Mouse (Mus musculus) MEL (cell line): Measurements from ENCODE around the gene Tshz2. TPM values are rescaled to one million over a fixed set of nuclear protein-coding genes. Genes with fewer than 3 reads are reported as not detected.

Source experiments
- DNase-seq: peaks from one replicate; pipeline ENCODE4 v3.0.0; 2011; ENCODE audit warnings: low read depth, low spot score
- H3K27ac ChIP-seq: 2 replicates; pipeline ENCODE4 v1.5.1; 2012; ENCODE audit warnings: low read depth, mild to moderate bottlenecking, control low read depth, low read length, moderate library complexity; ENCODE audit not compliant: control insufficient read depth
- H3K27me3 ChIP-seq, 2 experiments: fragments of 150-350 bp in 1 of 2; sonication (generic) in 1 of 2; 2 replicates each; pipeline ENCODE4 v1.6.1; 2012; ENCODE audit warnings: low read length in 2 of 2, mild to moderate bottlenecking in 2 of 2, improper control_type of control experiment in 1 of 2, moderate library complexity in 1 of 2; ENCODE audit not compliant: insufficient read depth in 2 of 2, control insufficient read depth in 1 of 2
- H3K36me3 ChIP-seq, 2 experiments: 2 replicates each; pipeline ENCODE4 v1.6.1; 2012 to 2014; ENCODE audit warnings: low read length in 2 of 2, improper control_type of control experiment in 1 of 2, inconsistent platforms in 1 of 2, mild to moderate bottlenecking in 1 of 2; ENCODE audit not compliant: insufficient read depth in 2 of 2, control insufficient read depth in 1 of 2
- H3K4me1 ChIP-seq, 2 experiments: fragments of 150-350 bp in 1 of 2; sonication (generic) in 1 of 2; 2 replicates each; pipeline ENCODE4 v1.6.1; 2012; ENCODE audit warnings: low read length in 2 of 2, improper control_type of control experiment in 1 of 2, mild to moderate bottlenecking in 1 of 2; ENCODE audit not compliant: insufficient read depth in 2 of 2, control insufficient read depth in 1 of 2
- H3K4me3 ChIP-seq, 2 experiments: fragments of 150-350 bp in 1 of 2; sonication (generic) in 1 of 2; 2 replicates each; pipeline ENCODE4 v1.5.1; 2012; ENCODE audit warnings: low read depth in 2 of 2, low read length in 2 of 2, mild to moderate bottlenecking in 2 of 2, moderate library complexity in 2 of 2, control low read depth in 1 of 2, improper control_type of control experiment in 1 of 2; ENCODE audit not compliant: control insufficient read depth in 1 of 2, insufficient read depth in 1 of 2
- H3K79me2 ChIP-seq: 2 replicates; pipeline ENCODE4 v1.6.1; 2012; ENCODE audit warnings: mild to moderate bottlenecking, low read length, moderate library complexity; ENCODE audit not compliant: control insufficient read depth, poor library complexity, insufficient read depth
- H3K9ac ChIP-seq: 2 replicates; pipeline ENCODE4 v1.6.1; 2012; ENCODE audit warnings: low read depth, mild to moderate bottlenecking, control low read depth, low read length, moderate library complexity; ENCODE audit not compliant: control insufficient read depth, poor library complexity, severe bottlenecking
- H3K9me3 ChIP-seq: fragments of 150-350 bp; sonication (generic); replicated peaks from 2 replicates; pipeline ENCODE4 v1.6.1; 2012; ENCODE audit warnings: mild to moderate bottlenecking, low read length, improper control_type of control experiment, moderate library complexity; ENCODE audit not compliant: insufficient read depth
- CHD1 ChIP-seq: IDR thresholded peaks from 2 replicates; pipeline ENCODE4 v1.6.1; 2012; ENCODE audit warnings: low read depth, mild to moderate bottlenecking, inconsistent platforms, low read length, improper control_type of control experiment
- CTCF ChIP-seq, 3 experiments: IDR thresholded peaks in 2 of 3; conservative IDR thresholded peaks in 1 of 3; 2 replicates each; pipeline ENCODE4 v1.5.1; 2011 to 2012; ENCODE audit warnings: low read length in 3 of 3, low read depth in 2 of 3, mild to moderate bottlenecking in 2 of 3, improper control_type of control experiment in 1 of 3, inconsistent platforms in 1 of 3, mixed read lengths in 1 of 3, moderate library complexity in 1 of 3; ENCODE audit not compliant: control insufficient read depth in 1 of 3, insufficient read depth in 1 of 3, poor library complexity in 1 of 3, severe bottlenecking in 1 of 3
- EP300 ChIP-seq, 2 experiments: IDR thresholded peaks; 2 replicates each; pipeline ENCODE4 v1.6.1; 2011; ENCODE audit warnings: improper control_type of control experiment in 2 of 2, low read length in 2 of 2, low read depth in 1 of 2, mild to moderate bottlenecking in 1 of 2
- GATA1 ChIP-seq: IDR thresholded peaks from 2 replicates; pipeline ENCODE4 v1.6.1; 2011; ENCODE audit warnings: low read depth, low read length, improper control_type of control experiment
- MAFK ChIP-seq: IDR thresholded peaks from 2 replicates; pipeline ENCODE4 v1.6.1; 2011; ENCODE audit warnings: low read depth, mild to moderate bottlenecking, low read length, improper control_type of control experiment, borderline replicate concordance
- MAZ ChIP-seq: IDR thresholded peaks from 2 replicates; pipeline ENCODE4 v1.6.1; 2012; ENCODE audit warnings: low read depth, mild to moderate bottlenecking, inconsistent platforms, low read length, improper control_type of control experiment
- MXI1 ChIP-seq: IDR thresholded peaks from 2 replicates; pipeline ENCODE4 v1.6.1; 2011; ENCODE audit warnings: mild to moderate bottlenecking, low read depth, low read length, improper control_type of control experiment
- MYC ChIP-seq: IDR thresholded peaks from 2 replicates; pipeline ENCODE4 v1.6.1; 2011; ENCODE audit warnings: low read depth, mild to moderate bottlenecking, low read length, improper control_type of control experiment, moderate library complexity
- NRF1 ChIP-seq: IDR thresholded peaks from 2 replicates; pipeline ENCODE4 v1.6.1; 2014; ENCODE audit warnings: low read depth, mild to moderate bottlenecking, inconsistent platforms, low read length, improper control_type of control experiment, moderate library complexity; ENCODE audit not compliant: poor library complexity, insufficient read depth, severe bottlenecking
- POLR2A ChIP-seq, 2 experiments: IDR thresholded peaks; 2 replicates each; pipeline ENCODE4 v1.6.1; 2011 to 2012; ENCODE audit warnings: low read length in 2 of 2, mild to moderate bottlenecking in 2 of 2, control low read depth in 1 of 2, improper control_type of control experiment in 1 of 2, low read depth in 1 of 2, moderate library complexity in 1 of 2; ENCODE audit not compliant: control insufficient read depth in 1 of 2, insufficient read depth in 1 of 2, poor library complexity in 1 of 2
- POLR2AphosphoS2 ChIP-seq: IDR thresholded peaks from 2 replicates; pipeline ENCODE4 v1.6.1; 2011; ENCODE audit warnings: low read length, improper control_type of control experiment
- POLR2AphosphoS5 ChIP-seq: IDR thresholded peaks from 2 replicates; pipeline ENCODE4 v1.6.1; 2012; ENCODE audit warnings: low read depth, borderline replicate concordance, mild to moderate bottlenecking, inconsistent platforms, low read length, moderate library complexity, mixed read lengths
- RAD21 ChIP-seq: IDR thresholded peaks from 2 replicates; pipeline ENCODE4 v1.6.1; 2011; ENCODE audit warnings: mild to moderate bottlenecking, low read depth, low read length, improper control_type of control experiment
- RCOR1 ChIP-seq: IDR thresholded peaks from 2 replicates; pipeline ENCODE4 v1.6.1; 2012; ENCODE audit warnings: low read depth, mild to moderate bottlenecking, inconsistent platforms, low read length, improper control_type of control experiment
- SIN3A ChIP-seq: IDR thresholded peaks from 2 replicates; pipeline ENCODE4 v1.6.1; 2012; ENCODE audit warnings: low read length, improper control_type of control experiment, inconsistent platforms
- SMC3 ChIP-seq: IDR thresholded peaks from 2 replicates; pipeline ENCODE4 v1.6.1; 2011; ENCODE audit warnings: low read depth, low read length, improper control_type of control experiment
- TAL1 ChIP-seq: IDR thresholded peaks from 2 replicates; pipeline ENCODE4 v1.6.1; 2012; ENCODE audit warnings: mild to moderate bottlenecking, inconsistent platforms, low read length, moderate library complexity, mixed read lengths
- USF1 ChIP-seq: IDR thresholded peaks from 2 replicates; pipeline ENCODE4 v1.6.1; 2014; ENCODE audit warnings: low read depth, mild to moderate bottlenecking, inconsistent platforms, low read length, improper control_type of control experiment, moderate library complexity
- USF2 ChIP-seq, 2 experiments: IDR thresholded peaks; 2 replicates each; pipeline ENCODE4 v1.6.1; 2011 to 2012; ENCODE audit warnings: improper control_type of control experiment in 2 of 2, low read length in 2 of 2, borderline replicate concordance in 1 of 2, inconsistent platforms in 1 of 2, low read depth in 1 of 2, mild to moderate bottlenecking in 1 of 2; ENCODE audit not compliant: insufficient read depth in 1 of 2
- ZC3H11A ChIP-seq: IDR thresholded peaks from 2 replicates; pipeline ENCODE4 v1.6.1; 2012; ENCODE audit warnings: low read depth, mild to moderate bottlenecking, inconsistent platforms, low read length, improper control_type of control experiment
- ZKSCAN1 ChIP-seq: IDR thresholded peaks from 2 replicates; pipeline ENCODE4 v1.6.1; 2012; ENCODE audit warnings: low read depth, mild to moderate bottlenecking, inconsistent platforms, low read length, improper control_type of control experiment, moderate library complexity
- polyA plus RNA-seq, 2 experiments: library from polyadenylated mRNA; stranded (reverse) in 1 of 2; unstranded in 1 of 2; fragments of >175 nt in 1 of 2; fragments of >200 nt in 1 of 2; gene quantifications; 2 replicates each; pipeline versions ENCODE4 v1.2.1 to v1.2.4; 2012; ENCODE audit warnings: low replicate concordance in 2 of 2, low read depth in 1 of 2; ENCODE audit not compliant: insufficient read length in 2 of 2, insufficient read depth in 1 of 2, missing spikeins in 1 of 2
- total RNA-seq: library from RNA; depleted of rRNA; stranded (reverse); fragments of 300-350 nt; gene quantifications from 2 replicates; pipeline ENCODE4 v1.2.3, GENCODE M21; 2012

Gene Tshz2
- total and polyA plus RNA-seq, 3 experiments = not detected

- Histone ChIP-seq H3K27me3 (no peaks in the 10 kb centered on the region), H3K36me3 (no peaks in the 10 kb centered on the region), H3K4me1 (no peaks in the 10 kb centered on the region), H3K9me3 (no peaks in the 10 kb centered on the region), H3K79me2 (no peaks in the 10 kb centered on the region), H3K9ac (no peak overlapping the region), H3K27ac (no peak overlapping the region), H3K4me3 (no peak overlapping the region)
- DNase-seq = no peak
- TF ChIP-seq SIN3A = no peak
- TF ChIP-seq ZC3H11A = no peak
These were observed 3.6 kb downstream of the Tshz2 start for GRCm38 (mm10) chr2:169636414-169636813.

- no peaks in the 10 kb centered on the region for H3K79me2 ChIP-seq
- no peaks in the 10 kb centered on the region for H3K9me3 ChIP-seq
- no peaks in the 10 kb centered on the region for H3K36me3 ChIP-seq
- no peaks in the 10 kb centered on the region for H3K4me1 ChIP-seq
- H3K27me3 ChIP-seq = no peaks in the 10 kb centered on the region
- H3K27ac ChIP-seq = no peak overlapping the region
- H3K4me3 ChIP-seq = no peak overlapping the region
- no peak for TF ChIP-seq POLR2AphosphoS2
- no peak for TF ChIP-seq MXI1
- TF ChIP-seq SMC3 = no peak
- TF ChIP-seq CTCF (IDR thresholded peaks at IDR 0.05 in 2 of 3, conservative IDR thresholded peaks at IDR 0.05 in 1 of 3; ENCODE audit: control insufficient read depth in 1 of 3, insufficient read depth in 1 of 3, low read depth in 2 of 3, low read length in 3 of 3, poor library complexity in 1 of 3, severe bottlenecking in 1 of 3) = no peak
- no peak for TF ChIP-seq MAZ
- no peak for DNase-seq
- H3K9ac ChIP-seq = no peak overlapping the region
These were observed 8.7 kb downstream of the Tshz2 start for GRCm38 (mm10) chr2:169641547-169641946.

GRCm38 (mm10) chr2:169642420-169642819 is 9.6 kb downstream of the Tshz2 start:
- no peaks in the 10 kb centered on the region for H3K4me1 ChIP-seq
- no peak overlapping the region for H3K4me3 ChIP-seq
- no peaks in the 10 kb centered on the region for H3K79me2 ChIP-seq
- H3K36me3 ChIP-seq = no peaks in the 10 kb centered on the region
- no peak for TF ChIP-seq SIN3A
- TF ChIP-seq MAFK = no peak
- no peak for TF ChIP-seq ZKSCAN1
- no peak for TF ChIP-seq CHD1
- no peak for TF ChIP-seq USF2 (IDR thresholded peaks at IDR 0.05; ENCODE audit: borderline replicate concordance in 1 of 2, insufficient read depth in 1 of 2, low read depth in 1 of 2, low read length in 2 of 2)
- no peak for TF ChIP-seq MXI1
- no peak for TF ChIP-seq POLR2A (IDR thresholded peaks at IDR 0.05; ENCODE audit: control insufficient read depth in 1 of 2, insufficient read depth in 1 of 2, low read depth in 1 of 2, low read length in 2 of 2, poor library complexity in 1 of 2)
- no peak for TF ChIP-seq RAD21
- no peak for TF ChIP-seq GATA1
- TF ChIP-seq RCOR1 = no peak
- TF ChIP-seq POLR2AphosphoS2 = no peak
- TF ChIP-seq MYC = no peak
- no peak for TF ChIP-seq USF1
- TF ChIP-seq TAL1 = no peak
- TF ChIP-seq POLR2AphosphoS5 = no peak
- TF ChIP-seq NRF1 = no peak
- TF ChIP-seq EP300 (IDR thresholded peaks at IDR 0.05; ENCODE audit: low read depth in 1 of 2, low read length in 2 of 2) = no peak
- H3K27ac ChIP-seq = no peak overlapping the region
- H3K27me3 ChIP-seq = no peaks in the 10 kb centered on the region
- no peaks in the 10 kb centered on the region for H3K9me3 ChIP-seq
- no peak overlapping the region for H3K9ac ChIP-seq
- no peak for DNase-seq
